Mouse (Mus musculus): Measurements from ENCODE around the gene Gtf2a1l. TPM values are rescaled to one million over a fixed set of nuclear protein-coding genes. Genes with fewer than 3 reads are reported as not detected.

The Gtf2a1l gene
- polyA plus RNA-seq, 1 experiment from 2014 or later: 0.92 TPM

Other genes starting within 250 kb of the Gtf2a1l start
- 12.1 and 13.5 TPM in 2 replicates for gene Foxn2, start 227.9 kb upstream of the Gtf2a1l start, polyA plus RNA-seq (2014; fragmentation: Nextera tagmentation; extraction: Ambion mirVana)
- 29.5 and 30.1 TPM in 2 replicates for gene Ppp1r21, start 138.5 kb upstream of the Gtf2a1l start, polyA plus RNA-seq (2014; fragmentation: Nextera tagmentation; extraction: Ambion mirVana)
- 9.9 and 10.7 TPM in 2 replicates for gene Ston1, start 71.0 kb upstream of the Gtf2a1l start, polyA plus RNA-seq (2014; fragmentation: Nextera tagmentation; extraction: Ambion mirVana)
- gene Lhcgr, start 123.3 kb downstream of the Gtf2a1l start, polyA plus RNA-seq (2014; fragmentation: Nextera tagmentation; extraction: Ambion mirVana): 0.11 and 0.30 TPM in 2 replicates

Measured in intestine, embryonic 14.5 days (tissue).